Mouse (Mus musculus) liver, embryonic 15.5 days (tissue): Measurements from ENCODE around the gene Krt8. TPM values are rescaled to one million over a fixed set of nuclear protein-coding genes. Genes with fewer than 3 reads are reported as not detected.

Experiments used
- ATAC-seq: fragments of 200-750 bp; cut with Nextera tagmentation; 2 replicates; pipeline ENCODE4 v1.8.0; 2017; ENCODE audit warnings: moderate number of reproducible peaks, mild to moderate bottlenecking, moderate library complexity; ENCODE audit not compliant: insufficient read depth
- H3K27ac ChIP-seq: fragments of 300-500 bp; sonication (generic); replicated peaks from 2 replicates; pipeline ENCODE4 v1.5.1; 2015; ENCODE audit warnings: mild to moderate bottlenecking, inconsistent platforms
- H3K27me3 ChIP-seq: fragments of 300-500 bp; sonication (generic); 2 replicates; pipeline ENCODE4 v1.6.1; 2015; ENCODE audit warnings: mild to moderate bottlenecking, inconsistent platforms
- H3K36me3 ChIP-seq: fragments of 300-500 bp; sonication (generic); replicated peaks from 2 replicates; pipeline ENCODE4 v1.6.1; 2015; ENCODE audit warnings: moderate library complexity, mild to moderate bottlenecking, inconsistent platforms
- H3K4me1 ChIP-seq: fragments of 300-500 bp; sonication (generic); replicated peaks from 2 replicates; pipeline ENCODE4 v1.6.1; 2015; ENCODE audit warnings: inconsistent platforms
- H3K4me2 ChIP-seq: fragments of 300-500 bp; sonication (generic); 2 replicates; pipeline ENCODE4 v1.6.1; 2015; ENCODE audit warnings: moderate library complexity, mild to moderate bottlenecking, inconsistent platforms
- H3K4me3 ChIP-seq: fragments of 300-500 bp; sonication (generic); replicated peaks from 2 replicates; pipeline ENCODE4 v1.5.1; 2015; ENCODE audit warnings: mild to moderate bottlenecking, inconsistent platforms
- H3K9ac ChIP-seq: fragments of 300-500 bp; sonication (generic); 2 replicates; pipeline ENCODE4 v1.6.1; 2015; ENCODE audit warnings: moderate library complexity, mild to moderate bottlenecking, inconsistent platforms
- H3K9me3 ChIP-seq: fragments of 300-500 bp; sonication (generic); replicated peaks from 2 replicates; pipeline ENCODE4 v1.6.1; 2016; ENCODE audit warnings: inconsistent platforms
- WGBS: fragments of 180-500 bp; shearing (Covaris S2); methylation state at CpG from one replicate; pipeline ENCODE4 v1.1.7; 2015; ENCODE audit warnings: mixed read lengths; ENCODE audit not compliant: insufficient replicate concordance; 5-methylcytosine and 5-hydroxymethylcytosine counted together
- polyA plus RNA-seq: library from polyadenylated mRNA; unstranded; fragments of >200 nt; fragmentation: Nextera tagmentation; extraction: Ambion mirVana; gene quantifications from 2 replicates; pipeline ENCODE4 v1.2.1, GENCODE M21; 2015

The Krt8 gene
- polyA plus RNA-seq, 1 experiment from 2014 or later = 114 TPM

DNA sequence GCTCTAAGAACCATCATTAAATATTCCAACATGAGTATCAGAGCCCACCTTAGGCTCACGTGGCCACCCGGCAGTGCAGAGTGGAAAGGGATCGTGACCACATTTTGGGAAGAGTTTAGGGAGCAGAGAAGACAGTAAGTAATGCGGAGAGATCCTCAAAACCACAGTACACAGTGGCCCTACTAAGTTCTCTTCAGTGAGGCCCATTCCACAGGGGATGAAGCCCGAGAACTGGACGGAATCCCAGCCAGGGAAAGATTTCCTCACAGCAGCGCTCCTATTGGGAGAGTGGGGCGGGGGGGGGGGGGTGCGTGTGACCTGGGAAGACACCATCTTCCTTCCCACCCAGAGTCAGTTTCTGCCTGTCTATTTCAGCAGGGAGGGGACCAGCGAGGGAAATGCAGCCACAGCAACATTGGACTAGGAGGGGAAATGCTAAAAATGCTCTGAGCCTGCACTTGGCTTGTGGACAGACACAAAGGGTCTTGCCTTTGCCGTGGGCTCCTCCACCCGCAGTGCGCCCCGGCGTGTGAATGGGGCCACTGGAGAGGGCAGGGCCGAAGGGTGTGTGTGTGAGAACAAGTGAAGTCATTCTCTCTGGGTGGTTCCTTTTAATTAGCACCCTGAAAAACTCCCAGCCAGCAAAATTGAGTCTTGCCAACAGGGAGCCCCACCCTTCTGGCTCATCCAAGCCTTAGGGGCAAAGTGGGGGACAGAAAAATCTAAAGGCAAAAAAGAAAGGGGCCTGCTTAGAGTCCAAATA, 30.0 kb downstream of the Krt8 start:
- Histone ChIP-seq H3K27me3 (peaks cover 38% of the 10 kb centered on the region), H3K9ac (no peak overlapping the region), H3K9me3 (no peaks in the 10 kb centered on the region), H3K4me1 (peaks cover 59% of the 10 kb centered on the region), H3K36me3 (no peaks in the 10 kb centered on the region), H3K27ac (peak overlapping the region; percentile 86), H3K4me3 (no peak overlapping the region), H3K4me2 (peak overlapping the region; percentile 18; the same call in 1 of the 2 replicates)
- 58% methylated on average over 16 of the region's 16 CpGs for WGBS
- ATAC-seq = no peak

DNA sequence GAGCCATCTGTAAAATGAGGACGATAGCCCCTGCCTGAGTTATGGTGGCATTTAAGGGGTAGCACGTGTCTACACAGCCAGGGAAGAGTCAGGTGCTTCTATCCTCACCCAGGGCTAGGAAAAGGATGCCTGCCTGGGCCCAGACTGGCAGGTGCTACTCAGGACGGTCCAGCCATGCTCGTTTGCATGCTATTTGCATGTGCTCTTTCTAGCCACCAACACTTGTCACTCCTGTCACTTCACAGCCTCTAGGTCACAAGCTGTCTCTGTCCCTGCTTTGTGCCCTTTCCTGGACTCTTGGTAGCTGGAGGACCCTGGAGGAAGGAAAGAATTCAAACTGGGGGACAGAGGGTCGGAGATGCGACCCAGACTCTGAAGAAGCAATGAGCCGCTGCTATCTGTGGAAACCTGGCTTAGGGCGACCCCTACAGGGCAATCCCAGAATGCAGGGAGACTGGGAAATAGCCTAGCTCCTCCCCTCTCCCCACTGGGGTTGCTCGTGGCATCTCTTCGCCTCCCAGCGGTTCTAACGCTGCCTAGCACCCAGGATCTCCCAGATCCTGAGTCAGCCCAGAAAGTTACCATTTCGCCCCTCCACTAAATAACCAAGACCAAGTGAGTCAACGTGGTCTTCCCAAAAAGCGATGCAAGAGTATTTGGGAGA, 30.7 kb downstream of the Krt8 start:
- Histone ChIP-seq H3K4me2 (no peak overlapping the region; the same call in 1 of the 2 replicates), H3K9ac (no peak overlapping the region), H3K4me3 (no peak overlapping the region), H3K4me1 (peaks cover 53% of the 10 kb centered on the region), H3K27me3 (peaks cover 38% of the 10 kb centered on the region), H3K27ac (no peak overlapping the region), H3K9me3 (no peaks in the 10 kb centered on the region), H3K36me3 (no peaks in the 10 kb centered on the region)
- 10% methylated on average over 15 of the region's 15 CpGs for WGBS
- ATAC-seq = no peak

DNA sequence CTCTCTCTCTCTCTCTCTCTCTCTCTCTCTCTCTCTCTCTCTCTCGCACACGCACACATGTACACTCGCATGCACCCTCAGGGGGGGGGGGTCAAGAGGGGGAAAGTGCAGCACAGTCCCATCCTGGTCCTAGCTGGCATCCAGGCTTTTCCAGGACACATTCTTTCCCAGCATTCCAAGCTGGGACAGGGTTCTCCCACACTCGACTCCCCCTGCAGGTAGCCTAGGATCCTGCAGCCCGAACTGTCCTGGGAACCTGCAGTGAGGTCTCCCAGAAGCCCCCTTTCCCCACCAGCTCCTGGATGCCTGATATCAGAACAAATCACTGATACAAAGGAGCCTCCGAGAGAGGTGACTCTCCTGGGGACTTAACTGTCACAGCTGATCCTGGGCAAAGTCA, 33.7 kb downstream of the Krt8 start:
- no peak overlapping the region for H3K4me3 ChIP-seq
- no peaks in the 10 kb centered on the region for H3K9me3 ChIP-seq
- no peak overlapping the region for H3K27ac ChIP-seq
- no peaks in the 10 kb centered on the region for H3K36me3 ChIP-seq
- peaks cover 23% of the 10 kb centered on the region for H3K4me1 ChIP-seq
- no peak overlapping the region for H3K9ac ChIP-seq
- no peak for ATAC-seq
- no peak overlapping the region for H3K4me2 ChIP-seq
- H3K27me3 ChIP-seq = peaks cover 38% of the 10 kb centered on the region
- WGBS = 18% methylated on average over 3 of the region's 6 CpGs

DNA sequence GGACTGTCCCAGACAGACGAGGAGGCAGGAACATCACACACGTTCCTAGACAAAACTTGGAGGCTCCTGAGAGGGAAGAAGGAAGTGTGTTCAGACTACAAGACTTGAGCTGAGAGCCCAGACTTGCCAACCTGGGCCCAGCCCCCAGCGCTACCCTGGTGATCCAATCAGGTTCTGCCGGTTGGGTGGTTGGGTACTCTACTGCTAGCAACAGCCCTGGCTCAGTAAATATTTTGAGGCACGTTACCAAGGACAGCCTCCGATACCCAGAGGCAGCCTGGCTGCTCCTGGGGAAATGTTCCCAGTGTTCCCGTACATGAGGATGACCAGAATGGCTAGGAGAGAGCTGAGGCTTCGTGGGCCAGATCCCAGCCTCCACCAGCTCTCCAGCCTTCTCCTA, 37.5 kb downstream of the Krt8 start:
- Histone ChIP-seq H3K36me3 (no peaks in the 10 kb centered on the region), H3K4me2 (no peak overlapping the region), H3K4me3 (no peak overlapping the region), H3K27ac (no peak overlapping the region), H3K9ac (no peak overlapping the region), H3K4me1 (no peaks in the 10 kb centered on the region), H3K9me3 (no peaks in the 10 kb centered on the region), H3K27me3 (peaks cover 14% of the 10 kb centered on the region; the same call in 1 of the 2 replicates)
- WGBS = 58% methylated on average over 8 of the region's 8 CpGs
- no peak for ATAC-seq

DNA sequence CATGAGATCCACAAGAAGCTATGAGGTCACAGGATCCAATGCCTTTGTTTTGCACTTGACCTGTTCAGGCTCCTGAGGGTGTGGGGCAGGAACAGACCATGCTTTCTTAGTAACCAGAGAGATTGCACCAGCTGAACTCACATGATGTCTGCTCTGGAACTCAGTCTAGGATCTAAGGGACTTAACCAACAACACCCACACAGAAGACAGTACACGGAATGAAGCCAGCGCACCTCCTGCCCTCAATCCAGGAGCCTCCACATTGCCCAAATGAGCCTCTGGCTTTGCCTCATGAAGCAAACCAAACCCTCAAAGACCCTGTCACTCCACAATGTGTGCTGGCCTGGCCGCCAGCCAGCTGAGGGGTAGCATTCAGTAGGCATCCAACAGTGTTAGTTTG, 45.4 kb downstream of the Krt8 start:
- no peaks in the 10 kb centered on the region for H3K27me3 ChIP-seq
- H3K36me3 ChIP-seq = no peaks in the 10 kb centered on the region
- ATAC-seq = no peak
- H3K4me1 ChIP-seq = no peaks in the 10 kb centered on the region
- no peak overlapping the region for H3K9ac ChIP-seq
- no peak overlapping the region for H3K4me2 ChIP-seq
- no peak overlapping the region for H3K27ac ChIP-seq
- no peaks in the 10 kb centered on the region for H3K9me3 ChIP-seq
- WGBS = 64% methylated on average over 3 of the region's 3 CpGs
- no peak overlapping the region for H3K4me3 ChIP-seq

DNA sequence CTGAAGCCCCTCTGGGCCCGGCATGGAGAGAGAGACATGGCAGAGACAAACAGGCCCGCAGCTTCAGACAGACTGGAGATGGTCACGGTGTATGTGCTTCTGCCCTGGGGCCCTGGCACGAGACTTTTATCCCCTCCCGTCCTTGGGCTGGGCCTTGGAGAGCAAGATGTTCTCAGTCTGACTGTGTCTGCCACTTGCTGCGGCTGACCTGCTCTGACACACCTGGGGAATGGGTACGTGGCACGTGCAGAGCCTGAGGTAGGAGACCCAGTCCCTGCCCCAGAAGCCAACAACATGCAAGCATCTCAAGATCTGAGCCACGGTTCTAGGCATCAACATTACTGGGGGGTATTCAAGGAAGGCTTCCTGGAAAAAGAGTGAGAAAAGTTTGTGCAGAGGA, 50.1 kb downstream of the Krt8 start, which contains the start of gene Krt78:
Gene Krt78 (minus strand): TSS at position 101 of the 400 bp plus-strand sequence.
- no peaks in the 10 kb centered on the region for H3K4me1 ChIP-seq
- H3K9me3 ChIP-seq = no peaks in the 10 kb centered on the region
- H3K36me3 ChIP-seq = no peaks in the 10 kb centered on the region
- WGBS = 66% methylated on average over 9 of the region's 9 CpGs
- no peak within 1 kb of the TSS for H3K4me2 ChIP-seq
- no peak within 1 kb of the TSS for H3K9ac ChIP-seq
- ATAC-seq = no peak
- H3K4me3 ChIP-seq = no peak within 1 kb of the TSS
- H3K27me3 ChIP-seq = no peaks in the 10 kb centered on the region; the same call in none of the 2 replicates
- H3K27ac ChIP-seq = no peak within 1 kb of the TSS

DNA sequence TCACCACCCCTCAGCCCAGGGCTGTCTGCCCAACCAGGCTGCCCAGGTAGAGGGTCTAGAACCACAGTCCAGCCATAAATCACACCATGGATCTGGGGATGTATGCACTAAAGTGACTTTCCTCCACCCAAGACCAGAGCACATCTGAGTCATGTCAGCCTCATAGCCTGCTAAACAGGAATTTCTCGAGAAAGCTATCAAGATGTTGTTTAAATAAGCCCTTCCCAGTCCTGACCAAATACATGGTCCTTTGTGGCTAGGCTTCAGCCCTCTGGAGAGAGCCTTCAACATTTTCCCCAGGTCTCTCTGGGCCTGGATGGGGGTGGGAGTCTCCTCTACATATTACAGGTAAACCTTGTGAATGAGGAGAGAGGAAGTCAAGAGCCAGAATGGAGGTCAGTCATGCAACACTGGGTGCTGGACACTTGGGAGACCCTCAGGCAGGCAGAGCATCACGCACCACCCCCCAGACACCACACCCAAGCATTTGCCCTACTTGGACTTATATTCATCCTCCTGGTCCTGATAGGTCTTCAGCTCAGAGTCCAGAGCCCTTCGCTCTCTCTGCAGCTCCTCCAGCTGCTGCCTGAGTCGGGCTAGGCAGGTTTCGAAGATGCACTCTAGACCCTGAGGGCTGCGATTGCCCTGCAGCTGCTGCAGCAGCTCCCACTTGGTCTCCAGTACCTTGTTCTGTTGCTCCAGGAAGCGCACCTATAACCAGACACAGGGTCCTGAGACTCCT, 51.4 kb downstream of the Krt8 start:
- Histone ChIP-seq H3K4me2 (no peak overlapping the region), H3K9me3 (no peaks in the 10 kb centered on the region), H3K4me1 (no peaks in the 10 kb centered on the region), H3K27me3 (no peaks in the 10 kb centered on the region; the same call in none of the 2 replicates), H3K27ac (no peak overlapping the region), H3K9ac (no peak overlapping the region), H3K4me3 (no peak overlapping the region), H3K36me3 (no peaks in the 10 kb centered on the region)
- WGBS = 53% methylated on average over 7 of the region's 7 CpGs
- no peak for ATAC-seq

Other genes with a start within 250 kb of the Krt8 start
- gene Krt72, start 218.0 kb downstream of the Krt8 start, polyA plus RNA-seq = not detected in 2 replicates
- gene Krt73, start 202.1 kb downstream of the Krt8 start, polyA plus RNA-seq = not detected in 2 replicates
- not detected in 2 replicates for gene Krt2, start 186.3 kb downstream of the Krt8 start, polyA plus RNA-seq
- gene Krt1, start 153.7 kb downstream of the Krt8 start, polyA plus RNA-seq = 0.08 and 0.70 TPM in 2 replicates
- gene Krt77, start 134.8 kb downstream of the Krt8 start, polyA plus RNA-seq = 0.22 TPM in 1 of 2 replicates, not detected in the other
- gene Krt76, start 111.6 kb downstream of the Krt8 start, polyA plus RNA-seq = not detected in 2 replicates
- 0.22 and 0.29 TPM in 2 replicates for gene Krt4, start 79.7 kb downstream of the Krt8 start, polyA plus RNA-seq
- gene Krt79, start 64.2 kb downstream of the Krt8 start, polyA plus RNA-seq = not detected in 2 replicates
- gene Krt78, start 50.2 kb downstream of the Krt8 start, polyA plus RNA-seq = 0.06 TPM in 1 of 2 replicates, not detected in the other
- 107 and 121 TPM in 2 replicates for gene Krt18, start 23.7 kb upstream of the Krt8 start, polyA plus RNA-seq
- 43.5 and 48.3 TPM in 2 replicates for gene Eif4b, start 69.3 kb upstream of the Krt8 start, polyA plus RNA-seq
- gene Tns2, start 95.9 kb upstream of the Krt8 start, polyA plus RNA-seq = 4.7 and 5.4 TPM in 2 replicates
- 12.9 and 14.6 TPM in 2 replicates for gene Spryd3, start 131.8 kb upstream of the Krt8 start, polyA plus RNA-seq
- 1.8 and 1.9 TPM in 2 replicates for gene Igfbp6, start 139.9 kb upstream of the Krt8 start, polyA plus RNA-seq
- gene Soat2, start 146.0 kb upstream of the Krt8 start, polyA plus RNA-seq = 33.1 and 34.7 TPM in 2 replicates
- 15.3 and 18.9 TPM in 2 replicates for gene Zfp740, start 198.8 kb upstream of the Krt8 start, polyA plus RNA-seq
- gene Csad, start 200.2 kb upstream of the Krt8 start, polyA plus RNA-seq = 40.5 and 56.5 TPM in 2 replicates
- gene Itgb7, start 227.5 kb upstream of the Krt8 start, polyA plus RNA-seq = 6.4 and 6.6 TPM in 2 replicates